Mouse (Mus musculus): ENCODE results near the gene Grap2.

DNA sequence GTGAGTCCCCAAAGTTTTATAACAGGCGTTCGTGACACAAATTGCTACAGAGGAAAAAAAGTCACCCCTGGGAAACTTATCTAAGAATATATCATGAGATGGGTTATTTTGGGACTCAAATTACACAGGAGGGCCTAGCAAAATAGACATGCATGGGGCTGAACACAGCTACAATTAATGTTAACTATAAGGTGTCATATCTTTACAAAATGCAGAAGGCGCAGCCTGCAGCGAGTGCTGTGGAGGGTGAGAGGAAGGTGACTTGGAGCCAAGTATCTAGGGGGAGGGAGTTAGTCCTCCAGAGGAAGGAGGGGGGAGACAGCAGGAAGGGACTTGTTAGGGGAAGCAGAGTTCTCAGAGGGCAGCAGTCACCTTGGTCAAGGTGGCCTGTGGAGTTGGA lies 92.0 kb downstream of the Grap2 start:
- no peak for TF ChIP-seq POLR2A (IDR thresholded peaks at IDR 0.05; ENCODE audit: borderline replicate concordance, insufficient read depth, low read length)
- TF ChIP-seq CTCF (IDR thresholded peaks at IDR 0.05; ENCODE audit: borderline replicate concordance, insufficient read depth, low read depth, low read length), result no peak
